Mouse (Mus musculus) thymus, postnatal 10 days (tissue): ENCODE data around the gene Gm20388.
"Not testable (repeated sequence)": the region's sequence is repeated elsewhere in the genome, so short reads cannot be mapped to it uniquely, and the experiment has no call there.

ENCODE experiments used
- DNase-seq, 2 experiments: peaks; one replicate each; pipeline ENCODE4 v3.0.0; 2021; ENCODE audit warnings: low spot score in 2 of 2

Gene Gm20388

DNA sequence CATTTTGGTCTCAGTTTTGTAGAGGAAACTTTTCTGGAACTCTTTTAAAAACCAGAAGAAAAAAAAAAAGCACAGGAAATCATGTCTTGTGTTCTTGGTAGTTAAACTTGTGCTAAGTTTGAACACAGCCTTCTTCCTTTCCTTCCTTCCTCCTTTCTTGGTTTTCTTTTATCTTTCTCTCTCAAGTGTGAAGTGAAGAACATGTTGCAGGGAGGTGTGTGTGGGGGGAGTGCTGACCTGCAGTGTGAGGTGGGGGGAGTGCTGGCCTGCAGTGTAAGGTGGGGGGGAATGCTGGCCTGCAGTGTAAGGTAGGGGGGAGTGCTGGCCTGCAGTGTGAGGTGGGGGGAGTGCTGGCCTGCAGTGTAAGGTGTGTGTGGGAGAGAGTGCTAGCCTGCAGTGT lies 854.0 kb downstream of the Gm20388 start:
- no peak for DNase-seq

DNA sequence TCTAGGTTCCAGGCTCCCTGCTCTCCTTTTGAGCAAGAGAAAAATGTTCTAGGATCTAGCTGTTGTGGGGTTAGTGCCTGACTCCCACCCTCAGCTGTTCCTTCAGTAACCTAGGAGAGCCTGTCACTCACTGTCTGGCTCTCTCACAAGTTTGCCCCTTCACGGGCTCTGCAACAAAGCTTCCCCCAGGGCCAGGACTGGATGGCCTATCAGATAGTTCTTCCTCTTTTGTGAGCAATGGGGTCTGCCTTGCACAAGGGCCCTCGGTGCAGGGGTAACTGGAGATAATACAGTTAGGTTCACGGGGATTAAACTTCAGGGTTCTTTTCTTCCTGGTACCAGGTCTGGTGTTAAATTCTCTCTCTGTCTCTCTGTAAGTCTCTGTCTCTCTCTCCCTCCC lies 856.0 kb downstream of the Gm20388 start:
- no peak for DNase-seq

DNA sequence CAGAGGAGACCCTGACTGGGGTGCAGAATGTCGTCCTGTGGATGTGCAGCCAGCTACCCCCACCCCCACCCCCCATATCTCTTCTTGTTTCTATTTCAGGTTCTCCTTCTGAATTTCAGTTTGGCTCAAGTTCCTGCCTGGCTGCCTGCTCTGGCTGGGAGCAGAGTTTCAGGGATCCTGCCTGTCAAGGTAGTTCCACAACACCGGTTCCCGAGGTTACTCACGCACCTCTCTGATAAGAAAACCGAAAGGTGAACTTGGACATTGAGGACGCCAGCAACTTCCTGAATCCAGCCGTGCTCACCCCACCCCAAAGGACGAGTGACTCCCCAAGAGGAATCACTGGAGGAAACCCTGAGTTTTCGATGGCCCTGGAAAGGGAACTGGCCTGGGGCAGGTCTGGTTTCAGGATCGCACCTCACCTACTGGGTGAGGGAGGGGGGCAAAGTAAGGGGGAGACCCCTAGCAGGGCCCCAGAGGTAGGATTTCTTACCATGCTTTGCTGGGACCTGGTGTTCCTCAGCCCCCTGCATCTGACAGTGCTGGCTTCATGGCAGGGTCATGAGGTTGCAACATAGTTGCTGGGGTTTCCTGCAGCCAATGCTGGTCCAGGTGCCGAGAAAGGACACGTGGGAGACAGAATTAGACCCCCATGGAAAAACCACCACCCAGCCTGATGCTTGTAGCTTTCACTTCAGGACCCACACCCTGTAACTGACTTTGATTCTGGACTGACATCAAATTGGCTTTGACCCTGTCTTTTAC lies 858.0 kb downstream of the Gm20388 start:
- DNase-seq, result no peak

DNA sequence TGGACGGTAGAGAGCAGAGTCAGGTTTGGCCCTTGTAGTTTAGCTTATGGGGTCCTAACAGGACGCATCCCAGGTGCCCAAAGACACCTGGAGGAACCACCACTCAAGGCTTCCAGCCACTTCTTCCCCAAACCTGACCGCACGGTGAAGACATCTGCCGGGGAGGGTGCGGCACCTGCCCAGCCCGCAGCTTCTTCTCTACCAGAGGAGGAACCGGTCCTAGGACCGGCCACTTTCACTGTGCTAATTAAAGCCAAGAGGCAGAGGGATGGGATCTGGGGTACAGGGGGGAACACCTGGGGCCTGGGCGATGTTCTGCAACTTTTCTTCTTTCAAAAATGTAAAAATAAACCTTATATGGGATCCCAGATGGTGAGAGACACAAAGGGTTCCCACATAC lies 866.5 kb downstream of the Gm20388 start:
- no peak for DNase-seq

GRCm38 (mm10) chr8:120777732-120778131 lies 867.1 kb downstream of the Gm20388 start:
- DNase-seq, result no peak

GRCm38 (mm10) chr8:120779106-120779505 lies 868.5 kb downstream of the Gm20388 start:
- DNase-seq, result no peak

DNA sequence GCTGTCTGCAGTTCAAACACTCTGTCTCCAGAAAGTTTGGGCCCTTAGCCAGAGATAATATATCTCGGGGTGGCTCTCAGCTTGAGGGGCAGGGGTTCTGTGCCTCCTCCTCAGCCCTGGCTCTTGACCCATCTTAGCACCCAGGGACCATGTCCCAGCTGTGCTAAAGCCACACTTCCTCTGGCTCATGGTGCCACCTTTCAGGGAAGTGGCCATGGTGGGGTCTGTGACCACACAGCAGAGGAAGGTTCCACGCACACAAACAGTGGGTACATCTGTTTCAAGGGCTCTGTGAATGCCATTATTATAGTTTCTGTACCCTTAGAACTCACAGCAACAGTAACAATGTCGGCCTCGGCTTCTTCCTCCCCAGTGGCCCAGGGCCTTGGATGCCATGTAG lies 873.1 kb downstream of the Gm20388 start:
- DNase-seq, result no peak

- DNase-seq, result no peak
Observed at GRCm38 (mm10) chr8:120786753-120787152, 876.1 kb downstream of the Gm20388 start.

GRCm38 (mm10) chr8:120787631-120788030 lies 877.0 kb downstream of the Gm20388 start:
- DNase-seq, result no peak

DNA sequence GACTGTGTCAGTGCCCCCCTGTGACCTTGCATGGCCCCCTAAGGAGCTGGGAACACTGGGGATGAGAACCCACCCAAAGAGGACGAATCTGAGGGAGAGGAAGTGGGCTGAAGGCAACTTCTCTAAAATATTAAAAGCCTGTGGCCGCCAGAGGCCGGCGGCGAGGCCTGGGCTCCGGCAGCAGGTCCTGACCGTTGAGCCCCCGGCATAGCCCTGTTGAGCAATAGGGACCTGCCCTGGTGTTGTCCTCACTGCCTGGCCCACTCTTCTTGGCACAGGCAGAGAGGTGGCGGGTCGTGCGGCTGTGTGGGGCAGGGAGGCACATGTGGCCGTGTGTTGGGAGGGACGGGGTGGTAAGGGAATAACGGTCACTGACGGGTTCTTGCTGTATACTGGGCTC lies 882.1 kb downstream of the Gm20388 start:
- DNase-seq, result no peak

DNA sequence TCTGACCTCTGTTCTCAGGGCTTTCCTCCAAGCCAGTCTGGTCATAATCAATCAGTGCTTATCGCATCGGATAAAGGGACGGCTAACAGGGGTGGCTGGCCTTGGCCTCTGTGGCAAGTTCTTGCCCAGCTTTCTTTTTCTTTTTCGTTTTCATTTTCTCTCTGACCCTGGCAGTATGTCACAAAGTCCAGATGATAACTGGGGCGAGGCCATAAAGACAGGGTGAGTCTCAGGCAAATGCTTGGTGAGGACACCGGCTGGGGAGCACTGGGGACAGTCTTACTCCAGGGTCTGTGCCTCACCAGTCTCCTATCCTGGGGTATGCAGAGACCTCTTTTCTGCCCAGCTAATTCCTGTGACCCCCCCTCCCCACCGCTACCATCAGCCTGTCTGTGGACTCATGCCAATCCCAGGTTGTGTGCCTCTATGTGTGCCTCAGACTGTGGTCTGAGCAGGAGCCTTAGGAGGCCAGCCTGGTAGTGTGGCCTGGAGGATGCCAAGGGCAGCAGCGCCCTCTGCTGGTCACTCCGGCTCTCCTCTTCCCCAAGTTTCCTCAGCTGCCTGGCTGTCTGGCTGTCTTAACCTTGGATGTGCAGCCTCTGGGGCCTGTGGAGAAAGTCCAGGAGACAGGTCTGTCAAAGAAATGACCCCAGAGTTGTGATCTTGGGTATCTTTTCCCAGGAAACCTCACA lies 885.4 kb downstream of the Gm20388 start:
- peak; percentile 62 to 90 for DNase-seq

DNA sequence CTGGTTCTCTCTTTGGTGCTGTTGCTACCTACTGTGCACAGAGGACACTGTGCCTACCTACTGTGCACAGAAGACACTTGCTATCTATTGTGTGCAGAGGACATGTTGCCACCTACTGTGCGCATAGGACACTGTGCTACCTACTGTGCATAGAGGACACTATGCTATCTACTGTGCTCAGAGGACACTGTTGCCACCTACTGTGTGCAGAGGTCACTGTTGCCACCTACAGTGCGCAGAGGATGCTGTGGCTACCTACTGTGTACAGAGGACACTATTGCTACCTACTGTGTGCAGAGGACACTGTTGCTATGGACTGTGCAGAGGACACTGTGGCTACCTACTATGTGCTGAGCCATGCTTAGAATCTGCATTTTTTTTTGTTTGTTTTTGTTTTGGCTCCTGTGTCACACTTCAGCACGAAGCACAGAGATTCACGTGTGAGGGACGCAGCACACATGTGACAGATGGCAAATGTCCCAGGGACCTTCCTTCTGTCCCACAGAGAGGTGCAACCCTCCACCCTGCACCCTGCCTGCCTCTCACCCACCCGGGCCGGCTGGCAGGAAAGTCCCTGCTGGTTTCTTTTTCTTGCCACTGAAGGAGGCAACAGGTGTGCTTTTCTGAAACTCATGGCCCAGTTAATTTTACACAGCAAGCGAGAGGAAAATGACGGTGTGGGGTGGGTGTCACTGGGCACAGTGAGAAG lies 886.5 kb downstream of the Gm20388 start:
- DNase-seq, result peak in 1 of 2 experiments; percentile 23

GRCm38 (mm10) chr8:120800308-120800865 lies 889.7 kb downstream of the Gm20388 start:
- peak; percentile 36 to 70 for DNase-seq

DNA sequence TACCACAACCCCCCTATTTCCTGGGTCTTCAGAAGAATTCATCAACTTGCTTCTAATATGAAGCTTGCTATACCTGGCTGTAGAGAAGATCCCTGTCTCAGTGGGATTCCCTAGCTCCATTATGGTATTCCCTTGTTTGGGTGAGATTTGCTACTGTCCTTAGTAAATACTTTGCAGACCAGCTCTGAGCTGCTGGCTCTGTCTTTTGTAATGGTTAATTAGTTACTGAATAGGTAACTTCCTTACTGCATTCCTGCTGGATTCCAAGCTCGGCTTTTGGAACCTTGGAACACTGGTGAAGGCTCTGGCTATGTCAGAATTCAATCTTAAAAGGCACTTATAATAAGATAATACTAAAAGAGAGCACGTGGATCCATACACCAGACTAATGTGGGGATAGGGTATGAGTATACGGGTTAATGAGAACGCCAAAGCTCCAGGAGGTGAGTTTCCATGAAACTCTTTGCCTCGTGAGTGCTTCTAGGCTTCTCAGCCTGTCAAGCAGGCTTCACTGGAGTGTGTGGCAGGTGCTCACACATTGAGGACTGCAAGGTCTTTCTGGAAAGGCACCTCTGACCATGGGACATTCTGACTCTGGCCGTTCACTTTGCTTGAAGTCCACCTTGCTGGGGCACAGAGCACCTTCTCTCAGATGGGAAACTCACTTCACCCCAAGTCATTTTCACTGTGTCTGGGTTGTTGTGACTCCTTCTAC lies 893.2 kb downstream of the Gm20388 start:
- not testable (repeated sequence) for DNase-seq

DNA sequence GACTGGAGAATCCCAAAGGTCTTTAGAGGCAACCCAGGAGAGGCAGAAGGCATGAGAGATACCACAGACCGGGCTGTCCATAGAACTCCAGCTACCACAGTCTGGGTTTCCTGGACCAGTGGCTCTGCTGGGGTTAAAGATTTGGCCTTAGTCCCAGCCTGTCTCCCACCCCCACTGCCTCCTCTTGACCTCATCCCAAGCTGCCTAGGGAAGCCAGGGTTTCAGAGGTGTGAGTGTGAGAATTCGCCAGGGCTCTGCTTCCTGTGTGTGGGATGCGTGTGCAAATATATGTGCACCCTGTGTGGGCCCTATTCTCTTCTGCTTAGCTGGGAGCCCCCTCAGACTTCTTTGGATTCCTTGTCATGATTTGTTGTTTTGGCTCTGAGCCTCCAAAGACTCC lies 894.1 kb downstream of the Gm20388 start:
- no peak for DNase-seq

DNA sequence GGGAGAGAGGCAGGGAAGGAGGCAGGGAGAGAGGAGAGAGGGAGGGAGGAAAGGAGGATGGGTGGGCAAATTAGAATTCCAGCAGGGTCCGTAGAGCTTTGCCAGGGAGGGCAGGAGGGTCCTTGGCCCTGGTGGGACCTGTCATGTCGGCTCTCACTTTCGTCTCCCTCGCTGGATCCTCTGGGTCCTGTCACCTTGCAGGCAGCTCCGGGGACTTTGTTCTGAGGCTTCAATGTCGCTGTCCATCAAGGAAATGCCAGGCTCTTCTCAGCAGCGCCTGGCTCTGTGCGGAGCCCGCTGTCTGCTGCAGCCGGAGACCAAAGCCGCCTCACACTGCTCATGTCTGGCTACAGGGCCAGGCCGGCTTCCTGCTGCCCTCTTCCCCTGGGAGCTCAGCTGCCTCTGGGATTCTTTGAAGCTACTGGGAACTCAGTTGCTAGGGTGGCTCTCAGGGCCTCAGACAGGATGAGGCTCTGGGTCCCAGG lies 896.2 kb downstream of the Gm20388 start:
- no peak for DNase-seq

DNA sequence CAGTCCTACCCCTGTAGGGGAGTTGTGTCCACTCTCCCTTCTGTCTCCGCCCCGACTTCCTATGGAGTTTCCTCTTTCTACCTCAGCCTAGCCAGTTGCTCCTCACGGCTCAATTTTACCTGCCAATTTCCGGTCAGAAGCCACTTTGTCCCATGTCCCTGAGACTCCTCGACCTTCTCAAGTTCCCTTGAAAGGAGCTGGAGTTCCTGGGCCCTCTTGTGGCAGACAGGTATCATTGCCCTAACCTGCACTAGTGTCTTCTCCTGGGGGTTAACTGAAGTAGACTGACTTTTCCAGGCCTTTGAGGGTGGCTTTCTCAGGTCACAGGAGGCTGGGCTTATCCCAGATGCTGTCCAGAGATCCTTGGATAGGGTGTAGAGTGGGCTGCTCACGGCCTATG lies 897.1 kb downstream of the Gm20388 start:
- DNase-seq, result no peak

- DNase-seq, result no peak
Observed at GRCm38 (mm10) chr8:120809050-120809449, 898.4 kb downstream of the Gm20388 start.

DNA sequence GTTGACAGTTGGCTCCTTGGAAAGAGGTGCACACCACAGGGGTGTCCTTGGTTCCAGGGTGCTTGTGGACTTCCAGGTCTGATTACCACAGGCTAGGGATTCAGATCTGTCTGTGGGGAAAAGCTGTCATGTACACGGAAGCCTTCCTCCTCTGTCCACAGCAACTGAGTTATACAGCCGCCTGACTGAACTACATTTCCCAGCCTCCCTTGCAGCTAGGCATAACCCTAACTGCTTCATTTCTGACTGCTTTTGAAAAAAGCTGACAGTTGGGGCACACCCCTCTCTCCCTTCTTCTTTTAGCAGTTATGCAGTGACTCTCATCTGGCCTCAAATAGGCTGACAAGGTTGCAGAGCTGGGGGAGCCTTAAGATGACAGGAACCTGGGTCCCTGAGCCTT lies 901.3 kb downstream of the Gm20388 start:
- no peak for DNase-seq

- DNase-seq, result no peak
Observed at GRCm38 (mm10) chr8:120813028-120813427, 902.4 kb downstream of the Gm20388 start.

- no peak for DNase-seq
Observed at GRCm38 (mm10) chr8:120813839-120814238, 903.2 kb downstream of the Gm20388 start.

- DNase-seq, result no peak
Observed at GRCm38 (mm10) chr8:120816371-120816770, 905.7 kb downstream of the Gm20388 start.
